Mouse (Mus musculus): ENCODE results near the gene Baiap2l2. TPM values are rescaled to one million over a fixed set of nuclear protein-coding genes. Genes with fewer than 3 reads are reported as not detected.

The Baiap2l2 gene
- polyA plus RNA-seq, 1 experiment: 113 TPM

- H3K4me1 ChIP-seq (ENCODE audit: control insufficient read depth, insufficient read depth, low read length): peaks cover 3% of the 10 kb centered on the region; the same call in 1 of the 2 replicates
- WGBS: 53% methylated on average over 10 of the region's 10 CpGs
- H3K27me3 ChIP-seq (replicated peaks; ENCODE audit: control insufficient read depth, insufficient read depth, low read length): no peaks in the 10 kb centered on the region
- H3K27ac ChIP-seq (ENCODE audit: insufficient read depth, low read depth, low read length): no peak overlapping the region
- TF ChIP-seq CTCF (conservative IDR thresholded peaks at IDR 0.05; ENCODE audit: insufficient read depth, insufficient read length, low read depth, low read length) (no peak), POLR2A (IDR thresholded peaks at IDR 0.05; ENCODE audit: low read depth, low read length) (no peak)
- H3K4me3 ChIP-seq (ENCODE audit: insufficient read depth, low read depth, low read length): no peak overlapping the region
- DNase-seq: no peak
- no peaks in the 10 kb centered on the region for H3K36me3 ChIP-seq (ENCODE audit: control insufficient read depth, insufficient read depth, low read length)
Measured at GRCm38 (mm10) chr15:79273020-79273419, 12.3 kb downstream of the Baiap2l2 start.

- TF ChIP-seq CTCF (conservative IDR thresholded peaks at IDR 0.05; ENCODE audit: insufficient read depth, insufficient read length, low read depth, low read length) (peak; percentile 64), POLR2A (IDR thresholded peaks at IDR 0.05; ENCODE audit: low read depth, low read length) (no peak)
- Histone ChIP-seq H3K27ac (ENCODE audit: insufficient read depth, low read depth, low read length) (no peak overlapping the region), H3K4me1 (ENCODE audit: control insufficient read depth, insufficient read depth, low read length) (peaks cover 3% of the 10 kb centered on the region; the same call in 1 of the 2 replicates), H3K36me3 (ENCODE audit: control insufficient read depth, insufficient read depth, low read length) (no peaks in the 10 kb centered on the region), H3K27me3 (replicated peaks; ENCODE audit: control insufficient read depth, insufficient read depth, low read length) (no peaks in the 10 kb centered on the region), H3K4me3 (ENCODE audit: insufficient read depth, low read depth, low read length) (no peak overlapping the region)
- WGBS: 34% methylated on average over 17 of the region's 17 CpGs
- no peak for DNase-seq
Measured at GRCm38 (mm10) chr15:79271124-79271746, 14.1 kb downstream of the Baiap2l2 start.

GRCm38 (mm10) chr15:79270317-79271123, 14.8 kb downstream of the Baiap2l2 start:
- Histone ChIP-seq H3K4me1 (ENCODE audit: control insufficient read depth, insufficient read depth, low read length) (peaks cover 3% of the 10 kb centered on the region; the same call in 1 of the 2 replicates), H3K27me3 (replicated peaks; ENCODE audit: control insufficient read depth, insufficient read depth, low read length) (no peaks in the 10 kb centered on the region), H3K4me3 (ENCODE audit: insufficient read depth, low read depth, low read length) (no peak overlapping the region), H3K27ac (ENCODE audit: insufficient read depth, low read depth, low read length) (no peak overlapping the region), H3K36me3 (ENCODE audit: control insufficient read depth, insufficient read depth, low read length) (no peaks in the 10 kb centered on the region)
- TF ChIP-seq CTCF (conservative IDR thresholded peaks at IDR 0.05; ENCODE audit: insufficient read depth, insufficient read length, low read depth, low read length) (no peak), POLR2A (IDR thresholded peaks at IDR 0.05; ENCODE audit: low read depth, low read length) (no peak)
- WGBS: 31% methylated on average over 33 of the region's 33 CpGs
- peak; percentile 69 for DNase-seq

GRCm38 (mm10) chr15:79268521-79268920, 16.8 kb downstream of the Baiap2l2 start:
- WGBS: 38% methylated on average over 1 of the region's 1 CpGs
- TF ChIP-seq CTCF (conservative IDR thresholded peaks at IDR 0.05; ENCODE audit: insufficient read depth, insufficient read length, low read depth, low read length) (no peak), POLR2A (IDR thresholded peaks at IDR 0.05; ENCODE audit: low read depth, low read length) (no peak)
- no peak overlapping the region for H3K4me3 ChIP-seq (ENCODE audit: insufficient read depth, low read depth, low read length)

GRCm38 (mm10) chr15:79265384-79265783, 20.0 kb downstream of the Baiap2l2 start:
- H3K4me1 ChIP-seq (ENCODE audit: control insufficient read depth, insufficient read depth, low read length): no peaks in the 10 kb centered on the region
- 73% methylated on average over 4 of the region's 4 CpGs for WGBS
- DNase-seq: no peak

More at GRCm38 (mm10) chr15:79268521-79268920, 16.8 kb downstream of the Baiap2l2 start:
- no peak for DNase-seq
- Histone ChIP-seq H3K4me1 (ENCODE audit: control insufficient read depth, insufficient read depth, low read length) (peaks cover 3% of the 10 kb centered on the region; the same call in 1 of the 2 replicates), H3K36me3 (ENCODE audit: control insufficient read depth, insufficient read depth, low read length) (no peaks in the 10 kb centered on the region), H3K27me3 (replicated peaks; ENCODE audit: control insufficient read depth, insufficient read depth, low read length) (no peaks in the 10 kb centered on the region), H3K27ac (ENCODE audit: insufficient read depth, low read depth, low read length) (no peak overlapping the region)

GRCm38 (mm10) chr15:79263726-79264125, 21.6 kb downstream of the Baiap2l2 start:
- no peak overlapping the region for H3K27ac ChIP-seq (ENCODE audit: insufficient read depth, low read depth, low read length)
- H3K4me3 ChIP-seq (ENCODE audit: insufficient read depth, low read depth, low read length): no peak overlapping the region
- no peaks in the 10 kb centered on the region for H3K27me3 ChIP-seq (replicated peaks; ENCODE audit: control insufficient read depth, insufficient read depth, low read length)
- WGBS: 95% methylated on average over 6 of the region's 6 CpGs
- DNase-seq: no peak
- no peaks in the 10 kb centered on the region for H3K36me3 ChIP-seq (ENCODE audit: control insufficient read depth, insufficient read depth, low read length)
- no peak for TF ChIP-seq POLR2A (IDR thresholded peaks at IDR 0.05; ENCODE audit: low read depth, low read length)
- no peak for TF ChIP-seq CTCF (conservative IDR thresholded peaks at IDR 0.05; ENCODE audit: insufficient read depth, insufficient read length, low read depth, low read length)
- peaks cover 11% of the 10 kb centered on the region; the same call in 1 of the 2 replicates for H3K4me1 ChIP-seq (ENCODE audit: control insufficient read depth, insufficient read depth, low read length)

More at GRCm38 (mm10) chr15:79265384-79265783, 20.0 kb downstream of the Baiap2l2 start:
- Histone ChIP-seq H3K36me3 (ENCODE audit: control insufficient read depth, insufficient read depth, low read length) (no peaks in the 10 kb centered on the region), H3K4me3 (ENCODE audit: insufficient read depth, low read depth, low read length) (no peak overlapping the region), H3K27ac (ENCODE audit: insufficient read depth, low read depth, low read length) (no peak overlapping the region), H3K27me3 (replicated peaks; ENCODE audit: control insufficient read depth, insufficient read depth, low read length) (no peaks in the 10 kb centered on the region)
- no peak for TF ChIP-seq POLR2A (IDR thresholded peaks at IDR 0.05; ENCODE audit: low read depth, low read length)
- TF ChIP-seq CTCF (conservative IDR thresholded peaks at IDR 0.05; ENCODE audit: insufficient read depth, insufficient read length, low read depth, low read length): no peak

- H3K4me3 ChIP-seq (ENCODE audit: insufficient read depth, low read depth, low read length): no peak overlapping the region
- TF ChIP-seq POLR2A (IDR thresholded peaks at IDR 0.05; ENCODE audit: low read depth, low read length) (no peak), CTCF (conservative IDR thresholded peaks at IDR 0.05; ENCODE audit: insufficient read depth, insufficient read length, low read depth, low read length) (no peak)
- 88% methylated on average over 3 of the region's 3 CpGs for WGBS
- peaks cover 14% of the 10 kb centered on the region; the same call in 1 of the 2 replicates for H3K4me1 ChIP-seq (ENCODE audit: control insufficient read depth, insufficient read depth, low read length)
- H3K27me3 ChIP-seq (replicated peaks; ENCODE audit: control insufficient read depth, insufficient read depth, low read length): no peaks in the 10 kb centered on the region
- DNase-seq: no peak
- H3K27ac ChIP-seq (ENCODE audit: insufficient read depth, low read depth, low read length): no peak overlapping the region
- H3K36me3 ChIP-seq (ENCODE audit: control insufficient read depth, insufficient read depth, low read length): no peaks in the 10 kb centered on the region
Measured at GRCm38 (mm10) chr15:79262786-79263309, 22.5 kb downstream of the Baiap2l2 start.
